Mouse (Mus musculus) E14TG2a.4 (cell line): Measurements from ENCODE around the gene Schip1.

Experiments used
- CTCF ChIP-seq: conservative IDR thresholded peaks from 2 replicates; pipeline ENCODE4 v1.5.1; 2014; ENCODE audit warnings: low read length
- NANOG ChIP-seq: IDR thresholded peaks from 2 replicates; pipeline ENCODE4 v1.6.1; 2014; ENCODE audit warnings: borderline replicate concordance, low read length, mixed read lengths

DNA sequence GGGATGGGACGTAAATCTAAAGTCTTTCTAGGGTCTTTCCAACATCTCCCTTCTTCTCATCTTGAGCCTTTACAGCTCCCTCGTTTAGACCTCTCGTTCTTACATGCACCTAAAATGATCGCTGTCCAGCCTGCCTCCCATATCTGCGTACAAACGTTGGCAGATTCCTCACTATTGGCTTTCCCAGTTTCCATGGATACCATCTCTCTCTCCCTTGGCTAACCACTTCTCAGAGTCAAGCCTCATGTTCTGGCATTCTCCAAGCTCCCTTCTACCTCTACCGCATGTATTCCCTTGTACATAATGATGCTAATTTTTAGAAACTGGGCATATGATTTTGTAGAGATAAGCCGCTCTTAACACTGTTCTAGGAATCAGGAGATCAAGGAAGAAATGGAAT lies 86.1 kb downstream of the Schip1 start:
- TF ChIP-seq CTCF = no peak
- no peak for TF ChIP-seq NANOG
